Mouse (Mus musculus) heart, adult 2 months (tissue): ENCODE measurements around the gene Psma1.

Experiments used
- CTCF ChIP-seq: fragments of 200-600 bp; IDR thresholded peaks from 2 replicates; pipeline ENCODE4 v1.8.1; 2022; ENCODE audit warnings: antibody characterized with exemption, mild to moderate bottlenecking, moderate library complexity
- EP300 ChIP-seq: fragments of 200-500 bp; IDR thresholded peaks from 2 replicates; pipeline ENCODE4 v1.6.1; 2011; ENCODE audit warnings: low read depth, low read length, control low read depth; ENCODE audit not compliant: insufficient read depth

DNA sequence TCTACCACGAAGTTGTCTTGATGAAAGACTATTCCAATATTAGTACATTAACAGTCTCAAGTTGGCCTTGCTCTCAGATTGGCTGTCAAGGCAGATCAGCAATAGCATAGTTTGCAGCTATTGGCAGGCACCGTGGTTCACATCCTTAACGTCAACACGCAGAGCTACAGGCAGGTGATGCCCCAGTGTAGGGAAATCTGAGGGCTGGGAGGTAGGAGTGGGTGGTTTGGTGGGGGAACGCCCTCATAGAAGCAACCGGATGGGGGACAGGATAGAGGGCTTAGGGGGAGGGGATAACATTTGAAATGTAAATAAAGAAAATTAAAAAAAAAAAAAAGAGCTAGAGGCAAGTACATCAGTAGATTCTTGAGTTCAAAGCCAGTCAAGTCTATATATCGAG, 41.9 kb downstream of the Psma1 start:
- TF ChIP-seq CTCF (no peak), EP300 (no peak)
